Mouse (Mus musculus) kidney, postnatal 25 days (tissue): ENCODE measurements around the gene Parp4.

Experiments
- DNase-seq, 2 experiments: peaks; one replicate each; pipeline ENCODE4 v3.0.0; 2021; ENCODE audit warnings: mixed read lengths in 2 of 2

Gene Parp4

GRCm38 (mm10) chr14:56617470-56617869, 42.1 kb downstream of the Parp4 start:
- DNase-seq = no peak

GRCm38 (mm10) chr14:56620425-56620824, 45.0 kb downstream of the Parp4 start:
- DNase-seq = no peak

- no peak for DNase-seq
Observed at GRCm38 (mm10) chr14:56626202-56626601, 50.8 kb downstream of the Parp4 start.

- no peak for DNase-seq
Observed at GRCm38 (mm10) chr14:56628336-56628735, 52.9 kb downstream of the Parp4 start.

- no peak for DNase-seq
Observed at GRCm38 (mm10) chr14:56631109-56631508, 55.7 kb downstream of the Parp4 start.

GRCm38 (mm10) chr14:56647206-56647605, 71.8 kb downstream of the Parp4 start:
- DNase-seq = no peak

GRCm38 (mm10) chr14:56649448-56649847, 74.0 kb downstream of the Parp4 start:
- no peak for DNase-seq

GRCm38 (mm10) chr14:56665651-56666050, 90.2 kb downstream of the Parp4 start:
- no peak for DNase-seq

GRCm38 (mm10) chr14:56666909-56667308, 91.5 kb downstream of the Parp4 start:
- no peak for DNase-seq

GRCm38 (mm10) chr14:56667969-56668802, 92.8 kb downstream of the Parp4 start, which contains the start of gene Mphosph8:
Gene Mphosph8, plus strand, starts transcription at chr14:56668248.
- peak; percentile 99 to 100 for DNase-seq

GRCm38 (mm10) chr14:56669046-56669620, 93.7 kb downstream of the Parp4 start:
- no peak for DNase-seq

- peak in 1 of 2 experiments; percentile 41 for DNase-seq
Observed at GRCm38 (mm10) chr14:56685426-56685825, 110.0 kb downstream of the Parp4 start.

- no peak for DNase-seq
Observed at GRCm38 (mm10) chr14:56689116-56689515, 113.7 kb downstream of the Parp4 start.

GRCm38 (mm10) chr14:56689766-56690165, 114.3 kb downstream of the Parp4 start:
- no peak for DNase-seq

GRCm38 (mm10) chr14:56695495-56695894, 120.1 kb downstream of the Parp4 start:
- no peak for DNase-seq

GRCm38 (mm10) chr14:56697836-56698235, 122.4 kb downstream of the Parp4 start:
- DNase-seq = no peak

- no peak for DNase-seq
Observed at GRCm38 (mm10) chr14:56702644-56703043, 127.2 kb downstream of the Parp4 start.

GRCm38 (mm10) chr14:56705687-56706086, 130.3 kb downstream of the Parp4 start:
- no peak for DNase-seq
